In genomic region chr1:147186799-147187198, GRCm38 (mm10) we compare ENCODE assay signal across 22 mouse cellular contexts.
DNase-seq lines count a peak whose midpoint lies in the region; ATAC-seq and TF ChIP-seq lines count a peak whose summit lies in the region.
"Had no signal": no experiment of that assay in that cellular context is flagged by ENCODE, and none has a peak within 500 bp of the region (broad histone marks: within the 10 kb centered on the region; RNA-seq: fewer than 3 reads in every experiment).

No protein-coding gene starts in this region.

- H3K27ac ChIP-seq in forebrain, embryonic 12.5 days, result no peak overlapping the region
- no peak overlapping the region for H3K27ac ChIP-seq in forebrain, embryonic 10.5 days
- H3K27ac ChIP-seq in neural tube, embryonic 14.5 days (ENCODE audit: low read depth, low read length), result no peak overlapping the region
- no peak overlapping the region for H3K27ac ChIP-seq in neural tube, embryonic 15.5 days (replicated peaks)
- no peak overlapping the region for H3K27ac ChIP-seq in embryonic facial prominence, embryonic 10.5 days (replicated peaks)
- H3K27ac ChIP-seq in hindbrain, postnatal 0 days, result no peak overlapping the region
- H3K27ac ChIP-seq: limb, embryonic 12.5 days; liver, embryonic 14.5 days; lung, embryonic 15.5 days; midbrain, embryonic 12.5 days had no signal

- no peak for TF ChIP-seq CTCF in hindbrain, postnatal 0 days (IDR thresholded peaks at IDR 0.05; ENCODE audit: low read depth)

- H3K4me2 ChIP-seq in forebrain, embryonic 12.5 days, result no peak overlapping the region
- no peak overlapping the region for H3K4me2 ChIP-seq in neural tube, embryonic 14.5 days (ENCODE audit: low read depth, low read length)
- H3K4me2 ChIP-seq in neural tube, embryonic 15.5 days, result no peak overlapping the region
- H3K4me2 ChIP-seq in hindbrain, postnatal 0 days (ENCODE audit: low read depth, low read length), result no peak overlapping the region
- H3K4me2 ChIP-seq: limb, embryonic 12.5 days; lung, embryonic 15.5 days; midbrain, embryonic 12.5 days had no signal

- H3K9ac ChIP-seq in forebrain, embryonic 12.5 days, result no peak overlapping the region
- H3K9ac ChIP-seq in neural tube, embryonic 14.5 days (replicated peaks; ENCODE audit: low read depth, low read length), result no peak overlapping the region
- no peak overlapping the region for H3K9ac ChIP-seq in neural tube, embryonic 15.5 days (replicated peaks)
- H3K9ac ChIP-seq in hindbrain, postnatal 0 days (replicated peaks; ENCODE audit: low read length), result no peak overlapping the region
- H3K9ac ChIP-seq: limb, embryonic 12.5 days; liver, embryonic 14.5 days; lung, embryonic 15.5 days; midbrain, embryonic 12.5 days had no signal

- H3K4me3 ChIP-seq in forebrain, embryonic 12.5 days (replicated peaks), result no peak overlapping the region
- no peak overlapping the region for H3K4me3 ChIP-seq in forebrain, embryonic 10.5 days
- H3K4me3 ChIP-seq in neural tube, embryonic 14.5 days (ENCODE audit: low read depth, low read length), result no peak overlapping the region
- H3K4me3 ChIP-seq in neural tube, embryonic 15.5 days (replicated peaks), result no peak overlapping the region
- no peak overlapping the region for H3K4me3 ChIP-seq in embryonic facial prominence, embryonic 10.5 days
- no peak overlapping the region for H3K4me3 ChIP-seq in hindbrain, postnatal 0 days (ENCODE audit: low read length)
- H3K4me3 ChIP-seq: erythroblast, embryonic 14.5 days; limb, embryonic 12.5 days; lung, embryonic 15.5 days; midbrain, embryonic 12.5 days had no signal

- H3K27me3 ChIP-seq in forebrain, embryonic 12.5 days, result no peaks in the 10 kb centered on the region
- H3K27me3 ChIP-seq in forebrain, embryonic 10.5 days (ENCODE audit: poor library complexity, severe bottlenecking), result no peaks in the 10 kb centered on the region
- no peaks in the 10 kb centered on the region for H3K27me3 ChIP-seq in neural tube, embryonic 14.5 days (ENCODE audit: control insufficient read depth, insufficient read depth, low read length)
- H3K27me3 ChIP-seq in neural tube, embryonic 15.5 days (replicated peaks), result no peaks in the 10 kb centered on the region
- H3K27me3 ChIP-seq in embryonic facial prominence, embryonic 10.5 days (replicated peaks; ENCODE audit: low read depth, poor library complexity, severe bottlenecking), result no peaks in the 10 kb centered on the region
- H3K27me3 ChIP-seq in hindbrain, postnatal 0 days (ENCODE audit: insufficient read depth, low read length), result no peaks in the 10 kb centered on the region
- H3K27me3 ChIP-seq: limb, embryonic 12.5 days; lung, embryonic 15.5 days; midbrain, embryonic 12.5 days had no signal

- H3K36me3 ChIP-seq in forebrain, embryonic 12.5 days (replicated peaks), result no peaks in the 10 kb centered on the region
- H3K36me3 ChIP-seq in forebrain, embryonic 10.5 days (replicated peaks), result no peaks in the 10 kb centered on the region
- no peaks in the 10 kb centered on the region for H3K36me3 ChIP-seq in neural tube, embryonic 14.5 days (ENCODE audit: control insufficient read depth, insufficient read depth, low read length)
- no peaks in the 10 kb centered on the region for H3K36me3 ChIP-seq in neural tube, embryonic 15.5 days
- H3K36me3 ChIP-seq in embryonic facial prominence, embryonic 10.5 days (replicated peaks), result no peaks in the 10 kb centered on the region
- no peaks in the 10 kb centered on the region for H3K36me3 ChIP-seq in hindbrain, postnatal 0 days (ENCODE audit: insufficient read depth, low read length)
- H3K36me3 ChIP-seq: limb, embryonic 12.5 days; lung, embryonic 15.5 days; midbrain, embryonic 12.5 days had no signal

- DNase-seq in forebrain, embryonic 10.5 days (ENCODE audit: extremely low spot score, low spot score), result no peak
- peak; percentile 20 for DNase-seq in embryonic facial prominence, embryonic 10.5 days (ENCODE audit: low spot score)
- peak; percentile 54 for DNase-seq in hindbrain, postnatal 0 days (ENCODE audit: low spot score)
- no peak for DNase-seq in ovary, adult 18-20 months (ENCODE audit: low spot score)
- no peak for DNase-seq in left cerebral cortex, adult 11 months (ENCODE audit: low spot score)
- DNase-seq: cerebellum, adult 9-11 months; gastrocnemius, postnatal 14 days; heart, adult 18-20 months; heart, postnatal 36 days; kidney, postnatal 4 days; layer of hippocampus, adult 9-11 months; lung, postnatal 4 days; right cerebral cortex, postnatal 25 days; thymus, postnatal 36 days had no signal

- no peaks in the 10 kb centered on the region for H3K9me3 ChIP-seq in forebrain, embryonic 12.5 days
- no peaks in the 10 kb centered on the region for H3K9me3 ChIP-seq in forebrain, embryonic 10.5 days
- no peaks in the 10 kb centered on the region for H3K9me3 ChIP-seq in neural tube, embryonic 14.5 days (ENCODE audit: control insufficient read depth, low read length)
- no peaks in the 10 kb centered on the region for H3K9me3 ChIP-seq in neural tube, embryonic 15.5 days (replicated peaks)
- no peaks in the 10 kb centered on the region for H3K9me3 ChIP-seq in embryonic facial prominence, embryonic 10.5 days
- H3K9me3 ChIP-seq in hindbrain, postnatal 0 days (ENCODE audit: low read length), result no peaks in the 10 kb centered on the region
- H3K9me3 ChIP-seq: limb, embryonic 12.5 days; lung, embryonic 15.5 days; midbrain, embryonic 12.5 days had no signal

- ATAC-seq in forebrain, embryonic 12.5 days (ENCODE audit: low FRiP score), result peak; percentile 54; the same call in 1 of the 2 replicates
- ATAC-seq in neural tube, embryonic 14.5 days (ENCODE audit: low read depth), result 0 out of 2 replicates have a peak, but pooled peaks have one; percentile 54
- no peak for ATAC-seq in neural tube, embryonic 15.5 days (ENCODE audit: low FRiP score)
- no peak for ATAC-seq in hindbrain, postnatal 0 days

- WGBS in forebrain, embryonic 12.5 days, result 70% methylated on average over 1 of the region's 1 CpGs
- WGBS in forebrain, embryonic 10.5 days, result 87% methylated on average over 1 of the region's 1 CpGs
- WGBS in neural tube, embryonic 14.5 days, result 60% methylated on average over 1 of the region's 1 CpGs
- 81% methylated on average over 1 of the region's 1 CpGs for WGBS in neural tube, embryonic 15.5 days
- WGBS in embryonic facial prominence, embryonic 10.5 days, result 66% methylated on average over 1 of the region's 1 CpGs
- WGBS in hindbrain, postnatal 0 days, result 63% methylated on average over 1 of the region's 1 CpGs

- no peaks in the 10 kb centered on the region for H3K4me1 ChIP-seq in forebrain, embryonic 12.5 days
- no peaks in the 10 kb centered on the region for H3K4me1 ChIP-seq in forebrain, embryonic 10.5 days
- H3K4me1 ChIP-seq in neural tube, embryonic 14.5 days (ENCODE audit: control insufficient read depth, insufficient read depth, low read length), result no peaks in the 10 kb centered on the region
- no peaks in the 10 kb centered on the region for H3K4me1 ChIP-seq in neural tube, embryonic 15.5 days
- no peaks in the 10 kb centered on the region for H3K4me1 ChIP-seq in embryonic facial prominence, embryonic 10.5 days
- H3K4me1 ChIP-seq in hindbrain, postnatal 0 days (ENCODE audit: insufficient read depth, low read length), result no peaks in the 10 kb centered on the region
- H3K4me1 ChIP-seq: limb, embryonic 12.5 days; lung, embryonic 15.5 days; midbrain, embryonic 12.5 days had no signal

Comparison
In these comparisons a context has a peak if more than half of its experiments do, and no peak if none do; other contexts are left out.
1. ATAC-seq: peak in forebrain, embryonic 12.5 days (single experiment) and neural tube, embryonic 14.5 days (single experiment); none in neural tube, embryonic 15.5 days (single experiment) and hindbrain, postnatal 0 days (single experiment).
2. DNase-seq: peak in embryonic facial prominence, embryonic 10.5 days (single experiment) and hindbrain, postnatal 0 days (single experiment); none in forebrain, embryonic 10.5 days (single experiment), ovary, adult 18-20 months (single experiment) and left cerebral cortex, adult 11 months (single experiment).